Mouse (Mus musculus) limb, embryonic 13.5 days (tissue): Measurements from ENCODE around the gene Hibadh. TPM values are rescaled to one million over a fixed set of nuclear protein-coding genes. Genes with fewer than 3 reads are reported as not detected.
"Not testable (repeated sequence)": the region's sequence is repeated elsewhere in the genome, so short reads cannot be mapped to it uniquely, and the experiment has no call there.

Source experiments
- ATAC-seq: fragments of 200-750 bp; cut with Nextera tagmentation; 2 replicates; pipeline ENCODE4 v1.8.0; 2017; ENCODE audit warnings: low read depth, moderate number of reproducible peaks, moderate TSS enrichment; ENCODE audit not compliant: low FRiP score
- H3K27ac ChIP-seq: fragments of 300-500 bp; sonication (generic); 2 replicates; pipeline ENCODE4 v1.5.1; 2015; ENCODE audit warnings: inconsistent platforms, mild to moderate bottlenecking, moderate library complexity
- H3K27me3 ChIP-seq: fragments of 300-500 bp; sonication (generic); 2 replicates; pipeline ENCODE4 v1.6.1; 2015; ENCODE audit warnings: mild to moderate bottlenecking, inconsistent platforms
- H3K36me3 ChIP-seq: fragments of 300-500 bp; sonication (generic); 2 replicates; pipeline ENCODE4 v1.6.1; 2015; ENCODE audit warnings: inconsistent platforms, mild to moderate bottlenecking, moderate library complexity
- H3K4me1 ChIP-seq: fragments of 300-500 bp; sonication (generic); 2 replicates; pipeline ENCODE4 v1.6.1; 2015; ENCODE audit warnings: inconsistent platforms
- H3K4me2 ChIP-seq: fragments of 300-500 bp; sonication (generic); replicated peaks from 2 replicates; pipeline ENCODE4 v1.6.1; 2015; ENCODE audit warnings: inconsistent platforms, mild to moderate bottlenecking, moderate library complexity
- H3K4me3 ChIP-seq: fragments of 300-500 bp; sonication (generic); 2 replicates; pipeline ENCODE4 v1.5.1; 2015; ENCODE audit warnings: moderate library complexity, mild to moderate bottlenecking, inconsistent platforms
- H3K9ac ChIP-seq: fragments of 300-500 bp; sonication (generic); 2 replicates; pipeline ENCODE4 v1.6.1; 2015; ENCODE audit warnings: mild to moderate bottlenecking, inconsistent platforms
- H3K9me3 ChIP-seq: fragments of 300-500 bp; sonication (generic); 2 replicates; pipeline ENCODE4 v1.6.1; 2016; ENCODE audit warnings: inconsistent platforms
- WGBS: fragments of 180-500 bp; shearing (Covaris S2); methylation state at CpG from one replicate; pipeline ENCODE4 v1.1.7; 2015; 5-methylcytosine and 5-hydroxymethylcytosine counted together
- polyA plus RNA-seq: library from polyadenylated mRNA; unstranded; fragments of >200 nt; fragmentation: Nextera tagmentation; extraction: Ambion mirVana; gene quantifications from 2 replicates; pipeline ENCODE4 v1.2.1, GENCODE M21; 2015

The Hibadh gene
- polyA plus RNA-seq, 1 experiment from 2014 or later: 91.7 TPM

- not testable (repeated sequence) for H3K4me3 ChIP-seq, H3K27me3 ChIP-seq, H3K4me2 ChIP-seq, H3K9ac ChIP-seq, ATAC-seq, H3K36me3 ChIP-seq, H3K9me3 ChIP-seq, H3K27ac ChIP-seq
- WGBS: 43% methylated on average over 2 of the region's 2 CpGs
- H3K4me1 ChIP-seq: peaks cover 43% of the 10 kb centered on the region
These were observed 29.7 kb upstream of the Hibadh start for GRCm38 (mm10) chr6:52669878-52670277.

- Histone ChIP-seq H3K9me3 (no peaks in the 10 kb centered on the region), H3K4me1 (peaks cover 38% of the 10 kb centered on the region), H3K4me2 (0 out of 2 replicates have a peak overlapping the region, but pooled peaks have one; percentile 5), H3K4me3 (no peak overlapping the region), H3K27ac (no peak overlapping the region), H3K36me3 (no peaks in the 10 kb centered on the region), H3K27me3 (no peaks in the 10 kb centered on the region), H3K9ac (no peak overlapping the region)
- 25% methylated on average over 3 of the region's 3 CpGs for WGBS
- ATAC-seq: no peak
These were observed 27.5 kb upstream of the Hibadh start for GRCm38 (mm10) chr6:52667641-52668040.

- WGBS: 23% methylated on average over 5 of the region's 5 CpGs
- H3K27ac ChIP-seq: no peak overlapping the region; the same call in 1 of the 2 replicates
These were observed 22.8 kb upstream of the Hibadh start for GRCm38 (mm10) chr6:52663021-52663420.

GRCm38 (mm10) chr6:52655266-52655665 lies 15.1 kb upstream of the Hibadh start:
- H3K4me2 ChIP-seq: no peak overlapping the region
- no peak overlapping the region for H3K27ac ChIP-seq
- peaks cover 9% of the 10 kb centered on the region for H3K9me3 ChIP-seq
- no peak overlapping the region for H3K4me3 ChIP-seq
- no peaks in the 10 kb centered on the region for H3K27me3 ChIP-seq
- ATAC-seq: no peak
- no peaks in the 10 kb centered on the region for H3K4me1 ChIP-seq
- no peak overlapping the region for H3K9ac ChIP-seq
- 76% methylated on average over 4 of the region's 4 CpGs for WGBS
- H3K36me3 ChIP-seq: no peaks in the 10 kb centered on the region

More at GRCm38 (mm10) chr6:52663021-52663420, 22.8 kb upstream of the Hibadh start:
- H3K4me1 ChIP-seq: peaks cover 42% of the 10 kb centered on the region
- no peak overlapping the region for H3K4me3 ChIP-seq
- 0 out of 2 replicates have a peak, but pooled peaks have one; percentile 32 for ATAC-seq
- H3K9me3 ChIP-seq: peaks cover 3% of the 10 kb centered on the region; the same call in 1 of the 2 replicates
- no peaks in the 10 kb centered on the region for H3K36me3 ChIP-seq
- peak overlapping the region; percentile 25; the same call in 1 of the 2 replicates for H3K4me2 ChIP-seq
- H3K9ac ChIP-seq: no peak overlapping the region
- H3K27me3 ChIP-seq: no peaks in the 10 kb centered on the region

- no peak overlapping the region for H3K27ac ChIP-seq
- no peak for ATAC-seq
- H3K9me3 ChIP-seq: no peaks in the 10 kb centered on the region
- no peaks in the 10 kb centered on the region for H3K36me3 ChIP-seq
- no peak overlapping the region for H3K4me3 ChIP-seq
- H3K9ac ChIP-seq: no peak overlapping the region
- no peaks in the 10 kb centered on the region for H3K27me3 ChIP-seq
- H3K4me1 ChIP-seq: no peaks in the 10 kb centered on the region
- no peak overlapping the region for H3K4me2 ChIP-seq
- WGBS: 57% methylated on average over 11 of the region's 11 CpGs
These were observed 8.6 kb upstream of the Hibadh start for GRCm38 (mm10) chr6:52648806-52649205.

- H3K9ac ChIP-seq: no peak overlapping the region
- no peaks in the 10 kb centered on the region for H3K27me3 ChIP-seq
- no peaks in the 10 kb centered on the region for H3K4me1 ChIP-seq
- no peaks in the 10 kb centered on the region for H3K36me3 ChIP-seq
- no peak overlapping the region for H3K4me2 ChIP-seq
- no peak overlapping the region for H3K4me3 ChIP-seq
- no peaks in the 10 kb centered on the region for H3K9me3 ChIP-seq
- WGBS: 87% methylated on average over 6 of the region's 6 CpGs
- H3K27ac ChIP-seq: no peak overlapping the region
- no peak for ATAC-seq
These were observed 7.8 kb upstream of the Hibadh start for GRCm38 (mm10) chr6:52648031-52648430.

- H3K9me3 ChIP-seq: no peaks in the 10 kb centered on the region
- no peak for ATAC-seq
- H3K9ac ChIP-seq: no peak overlapping the region
- H3K4me2 ChIP-seq: no peak overlapping the region
- H3K27me3 ChIP-seq: no peaks in the 10 kb centered on the region
- peaks cover 21% of the 10 kb centered on the region for H3K4me1 ChIP-seq
- 32% methylated on average over 5 of the region's 5 CpGs for WGBS
- no peaks in the 10 kb centered on the region for H3K36me3 ChIP-seq
- H3K4me3 ChIP-seq: no peak overlapping the region
- H3K27ac ChIP-seq: no peak overlapping the region
These were observed 5.7 kb upstream of the Hibadh start for GRCm38 (mm10) chr6:52645926-52646325.

- Histone ChIP-seq H3K9ac (no peak overlapping the region), H3K4me3 (no peak overlapping the region), H3K4me1 (peaks cover 39% of the 10 kb centered on the region), H3K27me3 (no peaks in the 10 kb centered on the region), H3K9me3 (no peaks in the 10 kb centered on the region), H3K36me3 (no peaks in the 10 kb centered on the region), H3K4me2 (peak overlapping the region; percentile 38), H3K27ac (no peak overlapping the region)
- ATAC-seq: no peak
- 11% methylated on average over 7 of the region's 7 CpGs for WGBS
These were observed 2.0 kb upstream of the Hibadh start for GRCm38 (mm10) chr6:52642152-52642551.

GRCm38 (mm10) chr6:52641076-52641475 lies 887 bp upstream of the Hibadh start:
- 62% methylated on average over 3 of the region's 3 CpGs for WGBS
- Histone ChIP-seq H3K4me1 (peaks cover 39% of the 10 kb centered on the region), H3K9ac (no peak overlapping the region), H3K4me3 (no peak overlapping the region), H3K4me2 (no peak overlapping the region), H3K27ac (no peak overlapping the region), H3K27me3 (no peaks in the 10 kb centered on the region), H3K36me3 (no peaks in the 10 kb centered on the region), H3K9me3 (no peaks in the 10 kb centered on the region)
- no peak for ATAC-seq

GRCm38 (mm10) chr6:52639546-52640223 lies 504 bp downstream of the Hibadh start:
- no peaks in the 10 kb centered on the region for H3K27me3 ChIP-seq
- 2% methylated on average over 28 of the region's 28 CpGs for WGBS
- H3K4me2 ChIP-seq: peak overlapping the region; percentile 84
- H3K9ac ChIP-seq: peak overlapping the region; percentile 87
- H3K4me3 ChIP-seq: peak overlapping the region; percentile 81
- no peaks in the 10 kb centered on the region for H3K36me3 ChIP-seq
- H3K9me3 ChIP-seq: no peaks in the 10 kb centered on the region
- H3K27ac ChIP-seq: peak overlapping the region; percentile 70; the same call in 1 of the 2 replicates
- H3K4me1 ChIP-seq: peaks cover 39% of the 10 kb centered on the region
- peak; percentile 42 for ATAC-seq

- ATAC-seq: no peak
- WGBS: 80% methylated on average over 1 of the region's 1 CpGs
These were observed 1.6 kb downstream of the Hibadh start for GRCm38 (mm10) chr6:52638471-52639185.

GRCm38 (mm10) chr6:52637337-52637736 lies 2.9 kb downstream of the Hibadh start:
- WGBS: 88% methylated on average over 4 of the region's 4 CpGs

More at GRCm38 (mm10) chr6:52638471-52639185, 1.6 kb downstream of the Hibadh start:
- H3K36me3 ChIP-seq: no peaks in the 10 kb centered on the region
- H3K4me3 ChIP-seq: peak overlapping the region; percentile 81
- no peaks in the 10 kb centered on the region for H3K9me3 ChIP-seq
- H3K27ac ChIP-seq: no peak overlapping the region
- no peak overlapping the region for H3K9ac ChIP-seq
- H3K4me2 ChIP-seq: peak overlapping the region; percentile 84
- peaks cover 41% of the 10 kb centered on the region for H3K4me1 ChIP-seq
- no peaks in the 10 kb centered on the region for H3K27me3 ChIP-seq

More at GRCm38 (mm10) chr6:52637337-52637736, 2.9 kb downstream of the Hibadh start:
- no peak overlapping the region for H3K27ac ChIP-seq
- no peaks in the 10 kb centered on the region for H3K36me3 ChIP-seq
- H3K4me1 ChIP-seq: peaks cover 37% of the 10 kb centered on the region
- H3K27me3 ChIP-seq: no peaks in the 10 kb centered on the region
- no peak overlapping the region for H3K9ac ChIP-seq
- H3K4me3 ChIP-seq: no peak overlapping the region
- no peak for ATAC-seq
- no peaks in the 10 kb centered on the region for H3K9me3 ChIP-seq
- H3K4me2 ChIP-seq: 0 out of 2 replicates have a peak overlapping the region, but pooled peaks have one; percentile 14
